Mouse (Mus musculus): ENCODE data around the gene Commd1. TPM values are rescaled to one million over a fixed set of nuclear protein-coding genes. Genes with fewer than 3 reads are reported as not detected.
A peak's percentile ranks its signal among the peaks of the same experiment; 100 is the strongest.

Gene Commd1
- polyA plus RNA-seq, 1 experiment, result 35.7 TPM

- Histone ChIP-seq H3K27me3 (replicated peaks; ENCODE audit: control insufficient read depth, insufficient read depth, low read length) (no peaks in the 10 kb centered on the region), H3K4me1 (ENCODE audit: control insufficient read depth, insufficient read depth, low read length) (peaks cover 9% of the 10 kb centered on the region), H3K27ac (ENCODE audit: insufficient read depth, low read depth, low read length) (no peak overlapping the region), H3K36me3 (ENCODE audit: control insufficient read depth, insufficient read depth, low read length) (no peaks in the 10 kb centered on the region), H3K4me3 (ENCODE audit: insufficient read depth, low read depth, low read length) (no peak overlapping the region)
- TF ChIP-seq POLR2A (IDR thresholded peaks at IDR 0.05; ENCODE audit: low read depth, low read length), result no peak
- WGBS, result 44% methylated on average over 1 of the region's 1 CpGs
- no peak for DNase-seq
These were observed 3.5 kb downstream of the Commd1 start for GRCm38 (mm10) chr11:22978711-22979110.

- Histone ChIP-seq H3K36me3 (ENCODE audit: control insufficient read depth, insufficient read depth, low read length) (no peaks in the 10 kb centered on the region), H3K4me3 (ENCODE audit: insufficient read depth, low read depth, low read length) (no peak overlapping the region), H3K27ac (ENCODE audit: insufficient read depth, low read depth, low read length) (no peak overlapping the region), H3K4me1 (ENCODE audit: control insufficient read depth, insufficient read depth, low read length) (peaks cover 9% of the 10 kb centered on the region), H3K27me3 (replicated peaks; ENCODE audit: control insufficient read depth, insufficient read depth, low read length) (no peaks in the 10 kb centered on the region)
- 84% methylated on average over 3 of the region's 3 CpGs for WGBS
- DNase-seq, result no peak
- TF ChIP-seq POLR2A (IDR thresholded peaks at IDR 0.05; ENCODE audit: low read depth, low read length), result no peak
- TF ChIP-seq CTCF (conservative IDR thresholded peaks at IDR 0.05; ENCODE audit: insufficient read depth, insufficient read length, low read depth, low read length), result no peak
These were observed 4.0 kb downstream of the Commd1 start for GRCm38 (mm10) chr11:22978215-22978614.

- no peak for DNase-seq
- no peaks in the 10 kb centered on the region for H3K36me3 ChIP-seq (ENCODE audit: control insufficient read depth, insufficient read depth, low read length)
- WGBS, result 50% methylated on average over 14 of the region's 14 CpGs
- H3K27me3 ChIP-seq (replicated peaks; ENCODE audit: control insufficient read depth, insufficient read depth, low read length), result no peaks in the 10 kb centered on the region
- TF ChIP-seq CTCF (conservative IDR thresholded peaks at IDR 0.05; ENCODE audit: insufficient read depth, insufficient read length, low read depth, low read length) (no peak), POLR2A (IDR thresholded peaks at IDR 0.05; ENCODE audit: low read depth, low read length) (no peak)
- peaks cover 4% of the 10 kb centered on the region; the same call in 1 of the 2 replicates for H3K4me1 ChIP-seq (ENCODE audit: control insufficient read depth, insufficient read depth, low read length)
- H3K4me3 ChIP-seq (ENCODE audit: insufficient read depth, low read depth, low read length), result peak overlapping the region; percentile 53
- no peak overlapping the region for H3K27ac ChIP-seq (ENCODE audit: insufficient read depth, low read depth, low read length)
These were observed 8.6 kb downstream of the Commd1 start for GRCm38 (mm10) chr11:22973599-22973998.

- H3K4me3 ChIP-seq (ENCODE audit: insufficient read depth, low read depth, low read length), result peak overlapping the region; percentile 84
- TF ChIP-seq CTCF (conservative IDR thresholded peaks at IDR 0.05; ENCODE audit: insufficient read depth, insufficient read length, low read depth, low read length) (no peak), POLR2A (IDR thresholded peaks at IDR 0.05; ENCODE audit: low read depth, low read length) (peak; percentile 22)
- H3K4me1 ChIP-seq (ENCODE audit: control insufficient read depth, insufficient read depth, low read length), result peaks cover 4% of the 10 kb centered on the region; the same call in 1 of the 2 replicates
- no peaks in the 10 kb centered on the region for H3K27me3 ChIP-seq (replicated peaks; ENCODE audit: control insufficient read depth, insufficient read depth, low read length)
- WGBS, result 52% methylated on average over 42 of the region's 46 CpGs
- peak; percentile 93 for DNase-seq
- H3K36me3 ChIP-seq (ENCODE audit: control insufficient read depth, insufficient read depth, low read length), result no peaks in the 10 kb centered on the region
- peak overlapping the region; percentile 48; the same call in 1 of the 2 replicates for H3K27ac ChIP-seq (ENCODE audit: insufficient read depth, low read depth, low read length)
These were observed 9.2 kb downstream of the Commd1 start for GRCm38 (mm10) chr11:22972746-22973526.

GRCm38 (mm10) chr11:22971835-22972709 is 10.1 kb downstream of the Commd1 start, which contains the start of gene Zrsr1:
Zrsr1 (plus strand) TSS chr11:22972005.
- Histone ChIP-seq H3K27me3 (replicated peaks; ENCODE audit: control insufficient read depth, insufficient read depth, low read length) (no peaks in the 10 kb centered on the region), H3K36me3 (ENCODE audit: control insufficient read depth, insufficient read depth, low read length) (no peaks in the 10 kb centered on the region), H3K4me3 (ENCODE audit: insufficient read depth, low read depth, low read length) (peak within 1 kb of the TSS; percentile 84), H3K4me1 (ENCODE audit: control insufficient read depth, insufficient read depth, low read length) (peaks cover 4% of the 10 kb centered on the region; the same call in 1 of the 2 replicates), H3K27ac (ENCODE audit: insufficient read depth, low read depth, low read length) (peak within 1 kb of the TSS; percentile 51)
- no peak for TF ChIP-seq CTCF (conservative IDR thresholded peaks at IDR 0.05; ENCODE audit: insufficient read depth, insufficient read length, low read depth, low read length)
- TF ChIP-seq POLR2A (IDR thresholded peaks at IDR 0.05; ENCODE audit: low read depth, low read length), result peak; percentile 87
- WGBS, result 57% methylated on average over 56 of the region's 56 CpGs
- peak; percentile 89 for DNase-seq

- 97% methylated on average over 1 of the region's 1 CpGs for WGBS
- no peak for DNase-seq
- H3K4me3 ChIP-seq (ENCODE audit: insufficient read depth, low read depth, low read length), result no peak overlapping the region
- H3K27ac ChIP-seq (ENCODE audit: insufficient read depth, low read depth, low read length), result no peak overlapping the region
- H3K36me3 ChIP-seq (ENCODE audit: control insufficient read depth, insufficient read depth, low read length), result no peaks in the 10 kb centered on the region
- H3K27me3 ChIP-seq (replicated peaks; ENCODE audit: control insufficient read depth, insufficient read depth, low read length), result no peaks in the 10 kb centered on the region; the same call in 1 of the 2 replicates
- H3K4me1 ChIP-seq (ENCODE audit: control insufficient read depth, insufficient read depth, low read length), result peaks cover 2% of the 10 kb centered on the region; the same call in 1 of the 2 replicates
- TF ChIP-seq POLR2A (IDR thresholded peaks at IDR 0.05; ENCODE audit: low read depth, low read length) (no peak), CTCF (conservative IDR thresholded peaks at IDR 0.05; ENCODE audit: insufficient read depth, insufficient read length, low read depth, low read length) (no peak)
These were observed 11.6 kb downstream of the Commd1 start for GRCm38 (mm10) chr11:22970546-22970945.

Measured in kidney, adult 2 months (tissue).